Mouse (Mus musculus) 416B (cell line): ENCODE results near the gene Vmn1r227.

Source experiments
- DNase-seq: peaks from one replicate; pipeline ENCODE4 v3.0.0; 2011; ENCODE audit warnings: low read depth

Vmn1r227 gene

GRCm38 (mm10) chr17:20729543-20729942 lies at the start of gene Vmn1r227:
Gene Vmn1r227 (plus strand): TSS chr17:20729843.
- DNase-seq: no peak

GRCm38 (mm10) chr17:20682543-20682942 lies 47.1 kb upstream of the Vmn1r227 start, which contains the start of gene Vmn1r226:
Gene Vmn1r226 (plus strand): TSS chr17:20682843.
- no peak for DNase-seq

- DNase-seq: no peak
Measured at GRCm38 (mm10) chr17:20786057-20786456, 56.4 kb downstream of the Vmn1r227 start, which contains the start of gene Vmn1r228. Gene Vmn1r228 (minus strand): TSS chr17:20786157.
